Mouse (Mus musculus): ENCODE data around the gene R3hdm2. TPM values are rescaled to one million over a fixed set of nuclear protein-coding genes. Genes with fewer than 3 reads are reported as not detected.

R3hdm2 gene
- polyA plus RNA-seq, 1 experiment, result 31.0 TPM

DNA sequence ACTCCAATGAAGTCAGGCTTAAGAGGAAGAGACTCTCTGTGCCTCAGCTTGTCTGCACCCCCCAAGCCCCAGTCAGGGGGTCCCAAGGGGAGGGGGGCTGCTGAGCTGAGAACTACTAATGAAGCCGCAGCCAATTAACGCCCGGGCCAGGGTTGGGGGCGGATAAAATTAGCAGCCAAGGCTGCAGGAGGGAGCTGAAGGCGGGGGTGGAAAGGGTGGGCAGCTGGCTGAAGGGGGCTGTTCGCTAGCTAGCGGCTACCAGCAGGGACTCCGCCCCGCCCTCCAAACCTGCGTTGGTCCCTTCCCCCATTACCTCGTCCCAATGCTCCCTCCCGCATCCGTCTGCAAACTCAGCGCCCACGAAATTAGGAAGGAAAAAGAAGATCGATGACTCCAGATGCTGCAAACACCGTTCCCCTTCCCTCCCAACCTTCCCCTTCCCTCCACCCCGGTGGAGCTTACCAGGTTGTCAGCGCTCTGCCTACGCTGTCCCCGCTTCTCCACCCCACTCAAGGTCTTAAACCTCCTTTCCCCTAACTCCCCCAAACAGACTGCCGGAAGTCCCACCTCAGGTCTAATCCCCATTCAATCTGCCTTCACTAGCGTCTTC lies 144.6 kb downstream of the R3hdm2 start:
- no peak overlapping the region for H3K4me3 ChIP-seq (ENCODE audit: insufficient read depth, poor library complexity, severe bottlenecking)
- TF ChIP-seq MYOG (IDR thresholded peaks at IDR 0.05; ENCODE audit: control insufficient read depth, extremely low read depth, insufficient read length) (no peak), FOSL1 (IDR thresholded peaks at IDR 0.05; ENCODE audit: insufficient read depth, low read length, poor library complexity, severe bottlenecking) (no peak), MAX (IDR thresholded peaks at IDR 0.05) (no peak), MYOD1 (IDR thresholded peaks at IDR 0.05; ENCODE audit: control insufficient read depth, insufficient read length, low read depth) (no peak), CTCF (IDR thresholded peaks at IDR 0.05; ENCODE audit: control insufficient read depth, insufficient read depth, insufficient read length) (no peak), CEBPB (IDR thresholded peaks at IDR 0.05; ENCODE audit: low read depth) (no peak), USF1 (IDR thresholded peaks at IDR 0.05; ENCODE audit: low read depth) (no peak)

DNA sequence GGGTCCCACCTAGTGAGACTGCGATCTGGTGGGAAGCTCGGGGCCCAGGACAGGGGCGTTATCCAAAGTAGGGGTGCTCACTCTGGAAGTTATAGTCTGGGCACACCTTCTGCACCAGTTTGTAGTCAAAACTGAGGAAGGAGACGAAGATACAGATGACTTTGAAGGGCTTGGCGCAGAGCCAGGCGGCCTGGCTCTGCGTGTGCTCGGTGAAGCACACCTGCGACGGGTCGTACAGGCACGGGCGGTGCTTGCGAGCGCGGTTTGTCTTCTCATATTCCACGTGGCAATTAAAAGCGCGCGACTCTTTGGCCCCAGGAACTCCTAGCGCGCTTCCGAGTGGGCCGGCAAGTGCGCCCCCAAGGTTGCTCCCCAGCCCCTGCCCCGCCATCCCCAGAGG lies 145.9 kb downstream of the R3hdm2 start:
- no peak overlapping the region for H3K4me3 ChIP-seq (ENCODE audit: insufficient read depth, poor library complexity, severe bottlenecking)
- no peaks in the 10 kb centered on the region for H3K36me3 ChIP-seq (ENCODE audit: control insufficient read depth, insufficient read depth)
- H3K79me2 ChIP-seq (ENCODE audit: control insufficient read depth, insufficient read depth), result peaks cover 12% of the 10 kb centered on the region
- no peak overlapping the region for H3ac ChIP-seq (ENCODE audit: control insufficient read depth, insufficient read length, low read depth)
- H3K27me3 ChIP-seq (ENCODE audit: control insufficient read depth, insufficient read depth, insufficient read length), result peaks cover 47% of the 10 kb centered on the region
- TF ChIP-seq CEBPB (IDR thresholded peaks at IDR 0.05; ENCODE audit: low read depth), result no peak
- no peak for TF ChIP-seq MAX (IDR thresholded peaks at IDR 0.05)
- no peak for TF ChIP-seq MYOG (IDR thresholded peaks at IDR 0.05; ENCODE audit: control insufficient read depth, extremely low read depth, insufficient read length)
- no peak for TF ChIP-seq MYOD1 (IDR thresholded peaks at IDR 0.05; ENCODE audit: control insufficient read depth, insufficient read length, low read depth)
- peaks cover 11% of the 10 kb centered on the region for H3K79me3 ChIP-seq (ENCODE audit: low read depth)

More for the DNA sequence above, 144.6 kb downstream of the R3hdm2 start:
- H3ac ChIP-seq (ENCODE audit: control insufficient read depth, insufficient read length, low read depth), result no peak overlapping the region
- H3K79me3 ChIP-seq (ENCODE audit: low read depth), result peaks cover 23% of the 10 kb centered on the region
- peaks cover 11% of the 10 kb centered on the region for H3K36me3 ChIP-seq (ENCODE audit: control insufficient read depth, insufficient read depth)
- peaks cover 25% of the 10 kb centered on the region for H3K79me2 ChIP-seq (ENCODE audit: control insufficient read depth, insufficient read depth)
- peaks cover 34% of the 10 kb centered on the region for H3K27me3 ChIP-seq (ENCODE audit: control insufficient read depth, insufficient read depth, insufficient read length)

DNA sequence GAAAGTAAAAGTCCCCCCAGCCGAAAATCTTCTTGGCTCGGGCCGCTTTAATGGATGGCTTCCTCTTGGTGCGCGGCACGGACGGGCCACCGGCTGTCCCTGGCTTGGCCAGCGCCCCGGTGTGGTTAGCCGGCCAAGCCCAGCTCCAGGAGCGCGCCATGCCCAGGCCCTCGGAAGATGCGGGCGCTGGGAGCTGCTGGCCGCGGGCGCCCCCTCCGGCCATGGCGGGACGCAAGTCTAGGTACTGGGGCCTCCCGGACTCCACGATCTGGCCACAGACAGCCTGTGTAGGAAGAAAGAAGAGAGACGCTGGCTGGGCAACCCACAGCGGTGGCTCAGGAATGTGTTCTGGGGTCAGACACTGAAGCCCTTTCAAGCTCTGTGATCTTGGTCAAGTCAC lies 146.6 kb downstream of the R3hdm2 start:
- TF ChIP-seq CEBPB (IDR thresholded peaks at IDR 0.05; ENCODE audit: low read depth), result no peak
- peak; percentile 64 for TF ChIP-seq CTCF (IDR thresholded peaks at IDR 0.05; ENCODE audit: control insufficient read depth, insufficient read depth, insufficient read length)
- Histone ChIP-seq H3ac (ENCODE audit: control insufficient read depth, insufficient read length, low read depth) (peak overlapping the region; percentile 14), H3K4me3 (ENCODE audit: insufficient read depth, poor library complexity, severe bottlenecking) (no peak overlapping the region), H3K27me3 (ENCODE audit: control insufficient read depth, insufficient read depth, insufficient read length) (peaks cover 53% of the 10 kb centered on the region), H3K79me2 (ENCODE audit: control insufficient read depth, insufficient read depth) (peaks cover 6% of the 10 kb centered on the region), H3K36me3 (ENCODE audit: control insufficient read depth, insufficient read depth) (no peaks in the 10 kb centered on the region), H3K79me3 (ENCODE audit: low read depth) (peaks cover 5% of the 10 kb centered on the region)

DNA sequence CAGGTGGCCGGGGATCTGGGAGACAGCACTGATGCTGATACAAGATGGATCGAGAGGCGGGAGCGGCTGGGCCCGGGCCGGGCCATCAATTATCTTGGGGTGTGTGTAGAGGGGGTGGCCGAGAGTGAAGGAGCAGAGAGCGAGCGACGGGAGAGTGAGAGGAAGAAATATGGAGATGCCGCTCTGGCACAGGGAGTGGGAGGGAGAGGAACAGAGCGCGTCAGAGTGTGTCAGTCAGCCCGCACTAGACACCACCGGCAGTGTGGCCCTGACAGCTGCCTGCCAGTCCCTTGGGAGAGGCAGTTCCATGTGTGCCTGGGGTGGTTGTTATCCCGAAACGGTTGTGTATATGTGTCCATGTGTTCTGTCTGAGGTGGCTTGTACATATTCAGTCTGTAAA lies 147.4 kb downstream of the R3hdm2 start:
- Histone ChIP-seq H3K36me3 (ENCODE audit: control insufficient read depth, insufficient read depth) (no peaks in the 10 kb centered on the region), H3K79me2 (ENCODE audit: control insufficient read depth, insufficient read depth) (no peaks in the 10 kb centered on the region), H3K27me3 (ENCODE audit: control insufficient read depth, insufficient read depth, insufficient read length) (peaks cover 61% of the 10 kb centered on the region), H3ac (ENCODE audit: control insufficient read depth, insufficient read length, low read depth) (no peak overlapping the region), H3K4me3 (ENCODE audit: insufficient read depth, poor library complexity, severe bottlenecking) (no peak overlapping the region), H3K79me3 (ENCODE audit: low read depth) (no peaks in the 10 kb centered on the region)
- TF ChIP-seq MYOD1 (IDR thresholded peaks at IDR 0.05; ENCODE audit: control insufficient read depth, insufficient read length, low read depth) (peak; percentile 45), MAX (IDR thresholded peaks at IDR 0.05) (no peak)

DNA sequence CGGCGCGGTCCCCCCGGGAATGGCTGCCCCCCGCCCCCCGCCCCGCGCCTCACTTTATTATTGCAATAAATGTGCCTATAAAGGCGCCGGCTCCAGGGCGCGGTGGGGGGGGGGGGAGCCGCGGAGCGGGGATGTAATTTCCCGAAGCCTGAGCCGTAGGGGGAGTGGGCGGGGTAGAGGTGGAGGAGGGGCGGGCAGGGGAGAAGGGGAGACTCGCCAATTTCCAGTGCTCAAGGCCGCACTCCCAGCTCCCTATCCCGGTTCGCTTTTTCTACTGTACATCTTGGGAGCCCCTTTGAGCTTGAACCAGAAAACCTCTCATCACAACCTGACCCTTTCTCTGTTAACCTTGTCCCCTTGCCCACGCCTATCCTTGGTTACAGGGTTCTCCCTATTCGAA lies 150.8 kb downstream of the R3hdm2 start:
- Histone ChIP-seq H3K79me2 (ENCODE audit: control insufficient read depth, insufficient read depth) (no peaks in the 10 kb centered on the region), H3K27me3 (ENCODE audit: control insufficient read depth, insufficient read depth, insufficient read length) (peaks cover 58% of the 10 kb centered on the region), H3K79me3 (ENCODE audit: low read depth) (no peaks in the 10 kb centered on the region), H3K4me3 (ENCODE audit: insufficient read depth, poor library complexity, severe bottlenecking) (no peak overlapping the region), H3K36me3 (ENCODE audit: control insufficient read depth, insufficient read depth) (no peaks in the 10 kb centered on the region), H3ac (ENCODE audit: control insufficient read depth, insufficient read length, low read depth) (no peak overlapping the region)
- TF ChIP-seq MYOG (IDR thresholded peaks at IDR 0.05; ENCODE audit: control insufficient read depth, extremely low read depth, insufficient read length), result no peak
- no peak for TF ChIP-seq MAX (IDR thresholded peaks at IDR 0.05)
- TF ChIP-seq USF1 (IDR thresholded peaks at IDR 0.05; ENCODE audit: low read depth), result no peak
- TF ChIP-seq MYOD1 (IDR thresholded peaks at IDR 0.05; ENCODE audit: control insufficient read depth, insufficient read length, low read depth), result no peak
- TF ChIP-seq CTCF (IDR thresholded peaks at IDR 0.05; ENCODE audit: control insufficient read depth, insufficient read depth, insufficient read length), result no peak
- TF ChIP-seq CEBPB (IDR thresholded peaks at IDR 0.05; ENCODE audit: low read depth), result no peak
- no peak for TF ChIP-seq FOSL1 (IDR thresholded peaks at IDR 0.05; ENCODE audit: insufficient read depth, low read length, poor library complexity, severe bottlenecking)

DNA sequence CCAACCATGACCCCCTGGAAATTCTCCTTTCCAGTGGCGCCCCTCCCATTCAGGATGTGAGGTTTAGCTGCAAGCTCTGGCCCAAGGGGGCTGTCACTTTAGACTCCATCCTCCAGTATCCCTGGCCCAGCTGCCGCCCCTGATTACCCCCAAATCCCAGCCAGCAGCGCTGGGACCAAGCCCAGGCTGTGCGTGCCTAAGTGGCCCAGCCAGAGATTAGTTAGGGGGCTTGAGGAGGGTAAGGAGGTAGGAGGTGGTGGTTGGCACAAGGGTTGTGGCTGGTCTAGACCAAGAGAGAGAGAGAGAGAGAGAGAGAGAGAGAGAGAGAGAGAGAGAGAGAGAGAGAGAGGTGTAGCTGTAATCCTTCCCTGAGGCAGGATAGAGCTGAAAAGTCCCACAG lies 151.4 kb downstream of the R3hdm2 start:
- H3K27me3 ChIP-seq (ENCODE audit: control insufficient read depth, insufficient read depth, insufficient read length), result peaks cover 53% of the 10 kb centered on the region
- H3ac ChIP-seq (ENCODE audit: control insufficient read depth, insufficient read length, low read depth), result no peak overlapping the region
- no peaks in the 10 kb centered on the region for H3K79me3 ChIP-seq (ENCODE audit: low read depth)
- no peaks in the 10 kb centered on the region for H3K79me2 ChIP-seq (ENCODE audit: control insufficient read depth, insufficient read depth)
- no peak overlapping the region for H3K4me3 ChIP-seq (ENCODE audit: insufficient read depth, poor library complexity, severe bottlenecking)
- H3K36me3 ChIP-seq (ENCODE audit: control insufficient read depth, insufficient read depth), result no peaks in the 10 kb centered on the region
- TF ChIP-seq MAX (IDR thresholded peaks at IDR 0.05) (no peak), USF1 (IDR thresholded peaks at IDR 0.05; ENCODE audit: low read depth) (no peak), CEBPB (IDR thresholded peaks at IDR 0.05; ENCODE audit: low read depth) (no peak), MYOD1 (IDR thresholded peaks at IDR 0.05; ENCODE audit: control insufficient read depth, insufficient read length, low read depth) (no peak), FOSL1 (IDR thresholded peaks at IDR 0.05; ENCODE audit: insufficient read depth, low read length, poor library complexity, severe bottlenecking) (no peak), CTCF (IDR thresholded peaks at IDR 0.05; ENCODE audit: control insufficient read depth, insufficient read depth, insufficient read length) (no peak), MYOG (IDR thresholded peaks at IDR 0.05; ENCODE audit: control insufficient read depth, extremely low read depth, insufficient read length) (no peak)

All from C2C12 (cell line).